Mouse (Mus musculus) midbrain, embryonic 14.5 days (tissue): ENCODE measurements around the gene Kidins220. TPM values are rescaled to one million over a fixed set of nuclear protein-coding genes. Genes with fewer than 3 reads are reported as not detected.
A peak's percentile ranks its signal among the peaks of the same experiment; 100 is the strongest.

ENCODE experiments used
- ATAC-seq: fragments of 200-750 bp; cut with Nextera tagmentation; 2 replicates; pipeline ENCODE4 v1.8.0; 2017; ENCODE audit warnings: moderate number of reproducible peaks, moderate library complexity; ENCODE audit not compliant: low FRiP score, low TSS enrichment
- DNase-seq: peaks from one replicate; pipeline ENCODE4 v3.0.0-alpha.2; 2015
- H3K27ac ChIP-seq: fragments of 300-500 bp; sonication (generic); replicated peaks from 2 replicates; pipeline ENCODE4 v1.5.1; 2014; ENCODE audit warnings: mild to moderate bottlenecking, low read depth, low read length, moderate library complexity
- H3K27me3 ChIP-seq: fragments of 300-500 bp; sonication (generic); 2 replicates; pipeline ENCODE4 v1.6.1; 2014; ENCODE audit warnings: low read length, control low read depth, mixed read lengths; ENCODE audit not compliant: control insufficient read depth, insufficient read depth
- H3K36me3 ChIP-seq: fragments of 300-500 bp; sonication (generic); 2 replicates; pipeline ENCODE4 v1.6.1; 2014; ENCODE audit warnings: low read length, control low read depth; ENCODE audit not compliant: control insufficient read depth, insufficient read depth
- H3K4me1 ChIP-seq: fragments of 300-500 bp; sonication (generic); 2 replicates; pipeline ENCODE4 v1.6.1; 2014; ENCODE audit warnings: mild to moderate bottlenecking, antibody characterized with exemption, low read length, control low read depth; ENCODE audit not compliant: control insufficient read depth, insufficient read depth
- H3K4me2 ChIP-seq: fragments of 300-500 bp; sonication (generic); 2 replicates; pipeline ENCODE4 v1.6.1; 2014; ENCODE audit warnings: mild to moderate bottlenecking, low read length, moderate library complexity
- H3K4me3 ChIP-seq: fragments of 300-500 bp; sonication (generic); replicated peaks from 2 replicates; pipeline ENCODE4 v1.5.1; 2014; ENCODE audit warnings: low read depth, low read length
- H3K9ac ChIP-seq: fragments of 300-500 bp; sonication (generic); replicated peaks from 2 replicates; pipeline ENCODE4 v1.6.1; 2014; ENCODE audit warnings: mild to moderate bottlenecking, low read length, moderate library complexity
- H3K9me3 ChIP-seq: fragments of 300-500 bp; sonication (generic); 2 replicates; pipeline ENCODE4 v1.6.1; 2016; ENCODE audit warnings: low read length, control low read depth, mixed read lengths; ENCODE audit not compliant: control insufficient read depth
- WGBS: fragments of 180-500 bp; shearing (Covaris S2); extraction: QIAGEN DNeasy Blood & Tissue Kit; methylation state at CpG from one replicate; pipeline ENCODE4 v1.1.7; 2014; 5-methylcytosine and 5-hydroxymethylcytosine counted together
- polyA plus RNA-seq: library from polyadenylated mRNA; unstranded; fragments of >200 nt; fragmentation: Nextera tagmentation; extraction: Ambion mirVana; gene quantifications from 2 replicates; pipeline ENCODE4 v1.2.1, GENCODE M21; 2014

Kidins220 gene
- polyA plus RNA-seq, 1 experiment from 2014 or later: 188 TPM

GRCm38 (mm10) chr12:25027416-25027815 is 52.7 kb downstream of the Kidins220 start:
- DNase-seq: peak; percentile 84
- H3K4me3 ChIP-seq: no peak overlapping the region
- no peak overlapping the region for H3K4me2 ChIP-seq
- H3K27me3 ChIP-seq: no peaks in the 10 kb centered on the region
- no peak overlapping the region for H3K9ac ChIP-seq
- H3K36me3 ChIP-seq: peaks cover 59% of the 10 kb centered on the region
- no peak overlapping the region for H3K27ac ChIP-seq
- no peaks in the 10 kb centered on the region for H3K9me3 ChIP-seq
- 20% methylated on average over 2 of the region's 2 CpGs for WGBS
- ATAC-seq: peak; percentile 27; the same call in 1 of the 2 replicates
- H3K4me1 ChIP-seq: no peaks in the 10 kb centered on the region

GRCm38 (mm10) chr12:25033662-25034337 is 59.1 kb downstream of the Kidins220 start:
- Histone ChIP-seq H3K4me1 (peaks cover 15% of the 10 kb centered on the region), H3K9me3 (no peaks in the 10 kb centered on the region), H3K4me3 (no peak overlapping the region), H3K9ac (no peak overlapping the region), H3K27me3 (no peaks in the 10 kb centered on the region), H3K4me2 (peak overlapping the region; percentile 18; the same call in 1 of the 2 replicates), H3K36me3 (peaks cover 44% of the 10 kb centered on the region), H3K27ac (peak overlapping the region; percentile 61)
- WGBS: 5% methylated on average over 9 of the region's 9 CpGs
- DNase-seq: peak; percentile 81
- peak; percentile 86; the same call in 1 of the 2 replicates for ATAC-seq

GRCm38 (mm10) chr12:25034338-25034953 is 59.7 kb downstream of the Kidins220 start:
- Histone ChIP-seq H3K27ac (peak overlapping the region; percentile 61), H3K36me3 (peaks cover 43% of the 10 kb centered on the region), H3K9me3 (no peaks in the 10 kb centered on the region), H3K4me1 (peaks cover 15% of the 10 kb centered on the region), H3K4me2 (peak overlapping the region; percentile 18; the same call in 1 of the 2 replicates), H3K27me3 (no peaks in the 10 kb centered on the region), H3K9ac (no peak overlapping the region), H3K4me3 (no peak overlapping the region)
- ATAC-seq: no peak; the same call in 1 of the 2 replicates
- WGBS: 37% methylated on average over 8 of the region's 8 CpGs
- DNase-seq: peak; percentile 57

- H3K4me1 ChIP-seq: peaks cover 15% of the 10 kb centered on the region
- 92% methylated on average over 3 of the region's 3 CpGs for WGBS
- no peaks in the 10 kb centered on the region for H3K9me3 ChIP-seq
- peaks cover 45% of the 10 kb centered on the region for H3K36me3 ChIP-seq
- no peak overlapping the region for H3K9ac ChIP-seq
- no peak for DNase-seq
- H3K4me3 ChIP-seq: no peak overlapping the region
- no peak overlapping the region for H3K27ac ChIP-seq
- H3K4me2 ChIP-seq: no peak overlapping the region
- no peak for ATAC-seq
- no peaks in the 10 kb centered on the region for H3K27me3 ChIP-seq
These were observed 61.3 kb downstream of the Kidins220 start for GRCm38 (mm10) chr12:25036024-25036423.

- Histone ChIP-seq H3K9ac (no peak overlapping the region), H3K27ac (no peak overlapping the region), H3K4me2 (no peak overlapping the region), H3K36me3 (peaks cover 48% of the 10 kb centered on the region), H3K4me3 (no peak overlapping the region), H3K4me1 (peaks cover 15% of the 10 kb centered on the region), H3K9me3 (no peaks in the 10 kb centered on the region), H3K27me3 (no peaks in the 10 kb centered on the region)
- ATAC-seq (no peak), DNase-seq (no peak)
- 68% methylated on average over 5 of the region's 5 CpGs for WGBS
These were observed 62.5 kb downstream of the Kidins220 start for GRCm38 (mm10) chr12:25037222-25037621.

GRCm38 (mm10) chr12:25037681-25038472 is 63.2 kb downstream of the Kidins220 start:
- Histone ChIP-seq H3K36me3 (peaks cover 45% of the 10 kb centered on the region), H3K27ac (no peak overlapping the region), H3K4me1 (peaks cover 15% of the 10 kb centered on the region), H3K4me2 (no peak overlapping the region), H3K9ac (no peak overlapping the region), H3K9me3 (no peaks in the 10 kb centered on the region), H3K27me3 (no peaks in the 10 kb centered on the region), H3K4me3 (no peak overlapping the region)
- WGBS: 77% methylated on average over 9 of the region's 9 CpGs
- ATAC-seq: no peak
- no peak for DNase-seq

- Histone ChIP-seq H3K9ac (no peak overlapping the region), H3K4me2 (no peak overlapping the region), H3K4me3 (no peak overlapping the region), H3K4me1 (no peaks in the 10 kb centered on the region), H3K27me3 (no peaks in the 10 kb centered on the region), H3K9me3 (no peaks in the 10 kb centered on the region), H3K36me3 (peaks cover 58% of the 10 kb centered on the region), H3K27ac (no peak overlapping the region)
- ATAC-seq (no peak), DNase-seq (no peak)
- 93% methylated on average over 2 of the region's 2 CpGs for whole genome bisulfite sequencing
These were observed 69.3 kb downstream of the Kidins220 start for GRCm38 (mm10) chr12:25044056-25044455.

- DNase-seq (no peak), ATAC-seq (no peak)
- H3K4me1 ChIP-seq: no peaks in the 10 kb centered on the region
- no peaks in the 10 kb centered on the region for H3K27me3 ChIP-seq
- no peak overlapping the region for H3K27ac ChIP-seq
- peaks cover 55% of the 10 kb centered on the region for H3K36me3 ChIP-seq
- no peaks in the 10 kb centered on the region for H3K9me3 ChIP-seq
- no peak overlapping the region for H3K4me3 ChIP-seq
- WGBS: 95% methylated on average over 4 of the region's 4 CpGs
- H3K9ac ChIP-seq: no peak overlapping the region
- H3K4me2 ChIP-seq: no peak overlapping the region
These were observed 69.9 kb downstream of the Kidins220 start for GRCm38 (mm10) chr12:25044579-25044978.
